Mouse (Mus musculus) intestine, embryonic 14.5 days (tissue): Measurements from ENCODE around the gene St3gal3. TPM values are rescaled to one million over a fixed set of nuclear protein-coding genes. Genes with fewer than 3 reads are reported as not detected.

Experiments
- ATAC-seq: fragments of 200-750 bp; cut with Nextera tagmentation; replicated peaks from 2 replicates; pipeline ENCODE4 v1.8.0; 2017; ENCODE audit warnings: low read depth, moderate number of reproducible peaks, moderate TSS enrichment, moderate library complexity; ENCODE audit not compliant: low FRiP score, low TSS enrichment
- DNase-seq: peaks from one replicate; pipeline ENCODE4 v3.0.0-alpha.2; 2018; ENCODE audit warnings: low spot score
- H3K27ac ChIP-seq: fragments of 300-500 bp; sonication (generic); 2 replicates; pipeline ENCODE4 v1.5.1; 2014; ENCODE audit warnings: low read depth, mild to moderate bottlenecking, control low read depth
- H3K27me3 ChIP-seq: fragments of 300-500 bp; sonication (generic); replicated peaks from 2 replicates; pipeline ENCODE4 v1.6.1; 2014; ENCODE audit warnings: low read length, control low read depth; ENCODE audit not compliant: control insufficient read depth, insufficient read depth
- H3K36me3 ChIP-seq: fragments of 300-500 bp; sonication (generic); 2 replicates; pipeline ENCODE4 v1.6.1; 2014; ENCODE audit warnings: low read length, control low read depth; ENCODE audit not compliant: control insufficient read depth, insufficient read depth
- H3K4me1 ChIP-seq: fragments of 300-500 bp; sonication (generic); replicated peaks from 2 replicates; pipeline ENCODE4 v1.6.1; 2014; ENCODE audit warnings: low read length, control low read depth, mixed read lengths; ENCODE audit not compliant: control insufficient read depth, insufficient read depth
- H3K4me2 ChIP-seq: fragments of 300-500 bp; sonication (generic); 2 replicates; pipeline ENCODE4 v1.6.1; 2014; ENCODE audit warnings: low read length
- H3K4me3 ChIP-seq: fragments of 300-500 bp; sonication (generic); 2 replicates; pipeline ENCODE4 v1.5.1; 2014; ENCODE audit warnings: low read depth, low read length, control low read depth, mixed read lengths
- H3K9ac ChIP-seq: fragments of 300-500 bp; sonication (generic); 2 replicates; pipeline ENCODE4 v1.6.1; 2014; ENCODE audit warnings: mild to moderate bottlenecking, low read length
- H3K9me3 ChIP-seq: fragments of 300-500 bp; sonication (generic); 2 replicates; pipeline ENCODE4 v1.6.1; 2016; ENCODE audit warnings: low read length, control low read depth; ENCODE audit not compliant: control insufficient read depth
- WGBS: fragments of 180-500 bp; shearing (Covaris S2); extraction: QIAGEN DNeasy Blood & Tissue Kit; methylation state at CpG from one replicate; pipeline ENCODE4 v1.1.7; 2014; 5-methylcytosine and 5-hydroxymethylcytosine counted together
- polyA plus RNA-seq: library from polyadenylated mRNA; unstranded; fragments of >200 nt; fragmentation: Nextera tagmentation; extraction: Ambion mirVana; gene quantifications from 2 replicates; pipeline ENCODE4 v1.2.1, GENCODE M21; 2014

Gene St3gal3
- polyA plus RNA-seq, 1 experiment from 2014 or later: 4.7 TPM

- H3K9me3 ChIP-seq: no peaks in the 10 kb centered on the region
- DNase-seq: no peak
- no peak overlapping the region for H3K9ac ChIP-seq
- H3K27ac ChIP-seq: no peak overlapping the region
- H3K4me3 ChIP-seq: no peak overlapping the region
- H3K4me1 ChIP-seq: no peaks in the 10 kb centered on the region
- ATAC-seq: no peak
- no peak overlapping the region for H3K4me2 ChIP-seq
- H3K27me3 ChIP-seq: no peaks in the 10 kb centered on the region
- WGBS: 84% methylated on average over 15 of the region's 15 CpGs
- H3K36me3 ChIP-seq: peaks cover 96% of the 10 kb centered on the region
Observed at GRCm38 (mm10) chr4:118156559-118156958, 21.8 kb upstream of the St3gal3 start.

DNA sequence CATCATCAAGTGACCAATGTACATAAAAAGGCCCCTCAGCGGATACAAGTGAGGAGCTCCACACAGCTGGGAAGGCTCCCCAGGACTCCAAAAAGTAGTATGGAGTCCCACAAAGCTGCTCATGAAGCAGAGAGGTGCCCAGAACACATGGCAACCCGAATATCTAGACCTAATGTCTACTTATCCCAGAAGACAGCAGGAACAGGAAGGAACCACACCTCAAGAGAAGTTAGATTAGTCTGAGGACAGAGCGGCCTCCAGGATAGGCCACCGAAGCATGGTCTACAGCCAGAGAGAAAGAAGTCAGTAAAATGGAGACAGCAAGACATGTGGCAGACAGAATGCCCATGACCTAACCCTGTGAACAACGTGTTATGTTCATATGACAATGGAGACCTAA is 20.2 kb upstream of the St3gal3 start:
- no peak overlapping the region for H3K4me3 ChIP-seq
- DNase-seq (no peak), ATAC-seq (no peak)
- no peaks in the 10 kb centered on the region for H3K27me3 ChIP-seq
- no peaks in the 10 kb centered on the region for H3K9me3 ChIP-seq
- no peak overlapping the region for H3K4me2 ChIP-seq
- no peak overlapping the region for H3K9ac ChIP-seq
- H3K36me3 ChIP-seq: peaks cover 96% of the 10 kb centered on the region
- H3K4me1 ChIP-seq: no peaks in the 10 kb centered on the region
- 92% methylated on average over 5 of the region's 5 CpGs for WGBS
- H3K27ac ChIP-seq: no peak overlapping the region

DNA sequence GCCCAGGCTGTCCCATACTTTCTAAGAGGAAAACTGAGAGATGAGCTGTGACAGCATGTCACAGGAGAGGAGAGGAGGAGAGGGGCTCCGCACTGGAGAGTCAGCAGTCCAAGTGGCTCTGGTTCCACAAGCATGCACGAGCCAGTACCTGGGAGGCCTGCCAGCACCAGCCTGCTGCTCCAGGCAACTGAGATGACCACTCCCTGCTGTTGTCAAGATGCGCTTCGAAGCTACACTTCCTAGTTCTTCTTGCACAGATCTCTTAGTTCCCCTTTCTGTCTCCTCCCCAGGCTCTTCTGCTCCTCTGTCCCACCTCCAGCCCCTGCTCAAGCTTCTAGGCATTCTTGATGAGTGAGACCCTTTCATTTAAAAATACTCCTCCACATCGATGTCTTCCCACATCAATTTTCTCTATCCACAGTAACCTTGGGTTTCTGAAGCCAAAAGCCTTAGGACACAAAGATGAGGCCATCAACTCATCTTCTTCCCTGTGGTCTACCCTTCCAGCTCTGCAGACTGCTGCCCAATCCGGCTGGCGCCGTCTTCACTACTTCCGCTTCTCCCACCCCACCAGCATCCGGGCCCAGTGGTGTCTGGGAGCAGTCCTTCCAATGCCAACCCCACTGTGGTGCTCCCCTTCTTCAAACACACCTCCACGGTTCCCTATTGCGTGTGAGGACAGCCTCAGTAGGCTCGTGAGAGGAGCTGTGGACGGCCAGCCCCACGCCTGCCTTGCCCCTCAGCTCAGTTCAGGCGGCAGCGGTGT is 17.5 kb upstream of the St3gal3 start:
- Histone ChIP-seq H3K27ac (no peak overlapping the region), H3K9me3 (no peaks in the 10 kb centered on the region), H3K27me3 (no peaks in the 10 kb centered on the region), H3K4me2 (no peak overlapping the region), H3K36me3 (peaks cover 96% of the 10 kb centered on the region), H3K9ac (no peak overlapping the region), H3K4me1 (no peaks in the 10 kb centered on the region), H3K4me3 (no peak overlapping the region)
- no peak for DNase-seq
- 94% methylated on average over 17 of the region's 17 CpGs for WGBS
- no peak for ATAC-seq

DNA sequence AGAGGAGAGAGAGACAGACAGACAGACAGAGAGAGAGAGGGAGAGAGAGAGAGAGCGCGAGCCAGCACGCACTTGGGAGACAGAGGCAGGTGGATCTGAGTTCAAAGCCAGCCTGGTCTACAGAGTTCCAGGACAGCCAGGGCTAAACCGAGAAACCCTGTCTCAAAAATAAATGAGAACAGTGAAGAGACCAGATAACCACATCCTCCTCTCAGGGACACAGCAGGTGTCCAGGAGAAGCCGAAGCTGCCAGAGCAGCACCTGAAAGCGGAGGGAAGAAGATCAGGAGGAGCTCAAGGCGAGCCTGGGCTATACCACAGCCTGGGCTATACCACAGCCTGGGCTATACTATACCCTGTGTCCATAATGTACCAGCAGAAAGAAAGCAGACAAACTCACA is 16.1 kb upstream of the St3gal3 start:
- H3K9me3 ChIP-seq: no peaks in the 10 kb centered on the region
- no peak overlapping the region for H3K4me3 ChIP-seq
- no peak overlapping the region for H3K4me2 ChIP-seq
- H3K4me1 ChIP-seq: no peaks in the 10 kb centered on the region
- 95% methylated on average over 7 of the region's 7 CpGs for WGBS
- DNase-seq: no peak
- no peak overlapping the region for H3K27ac ChIP-seq
- peaks cover 96% of the 10 kb centered on the region for H3K36me3 ChIP-seq
- no peak overlapping the region for H3K9ac ChIP-seq
- no peak for ATAC-seq
- H3K27me3 ChIP-seq: no peaks in the 10 kb centered on the region

DNA sequence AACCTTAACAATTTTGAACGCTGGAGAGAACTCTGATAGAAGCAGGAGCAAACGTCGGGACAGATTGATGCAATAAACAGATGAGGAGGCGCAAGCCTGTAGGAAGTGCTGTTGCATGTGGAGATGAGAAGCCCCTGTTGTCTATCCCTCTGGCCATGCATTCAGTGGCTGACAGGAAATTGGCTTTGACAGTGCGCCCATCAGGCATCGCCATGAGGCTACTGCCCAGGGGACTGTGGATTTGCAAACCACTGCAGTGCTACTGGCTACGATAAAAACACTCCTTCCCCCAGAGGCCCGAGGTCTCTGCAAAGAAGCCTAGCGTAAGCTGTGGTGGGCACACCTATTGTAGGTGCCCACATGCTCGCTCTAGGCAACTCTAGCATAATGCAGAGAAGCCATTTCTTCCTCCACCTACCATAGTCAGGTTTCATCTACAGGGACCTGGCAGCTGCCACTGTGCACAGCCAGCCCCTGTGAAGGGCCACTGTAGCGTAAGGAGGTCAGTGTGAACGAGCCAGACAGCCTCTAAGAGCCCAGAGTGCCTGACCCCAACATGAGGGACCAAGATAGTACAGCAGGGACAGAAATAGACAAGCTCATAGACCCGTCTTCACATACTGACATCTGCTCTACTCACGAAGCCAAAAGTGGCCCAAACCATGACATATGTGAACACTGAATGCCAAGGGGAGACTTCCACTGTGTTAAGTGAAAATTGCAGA is 15.4 kb upstream of the St3gal3 start:
- H3K4me3 ChIP-seq: no peak overlapping the region
- WGBS: 85% methylated on average over 14 of the region's 14 CpGs
- H3K36me3 ChIP-seq: peaks cover 96% of the 10 kb centered on the region
- H3K9me3 ChIP-seq: no peaks in the 10 kb centered on the region
- H3K4me1 ChIP-seq: no peaks in the 10 kb centered on the region
- no peak for ATAC-seq
- no peak overlapping the region for H3K27ac ChIP-seq
- DNase-seq: no peak
- no peak overlapping the region for H3K9ac ChIP-seq
- no peak overlapping the region for H3K4me2 ChIP-seq
- H3K27me3 ChIP-seq: no peaks in the 10 kb centered on the region

DNA sequence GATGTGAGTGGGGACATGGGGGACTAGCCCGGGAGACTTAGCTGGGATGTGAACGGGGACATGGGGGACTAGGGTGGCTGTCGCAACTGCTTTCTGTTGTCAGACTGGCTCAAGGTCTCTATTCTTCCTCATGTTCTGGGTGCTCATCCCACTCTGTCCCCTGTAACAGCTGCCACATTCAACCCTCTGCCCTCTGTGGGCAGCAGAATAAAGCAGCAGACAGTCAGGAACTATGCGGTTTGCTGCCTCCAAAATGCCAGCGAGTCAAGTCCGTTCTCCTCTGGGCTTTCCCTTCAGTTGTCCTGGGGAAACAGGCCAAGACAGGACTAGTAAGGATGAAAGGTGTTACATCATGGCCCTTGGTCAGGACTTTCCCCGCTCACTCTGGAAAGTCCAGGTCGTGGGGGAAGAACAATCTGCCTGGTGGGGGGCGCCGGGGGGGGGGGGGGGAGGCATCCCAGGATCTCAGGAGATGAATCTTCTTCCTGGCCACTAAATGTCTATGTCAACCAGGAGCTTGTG is 14.4 kb upstream of the St3gal3 start:
- no peak overlapping the region for H3K4me2 ChIP-seq
- peaks cover 97% of the 10 kb centered on the region for H3K36me3 ChIP-seq
- H3K9ac ChIP-seq: no peak overlapping the region
- no peak overlapping the region for H3K4me3 ChIP-seq
- H3K9me3 ChIP-seq: no peaks in the 10 kb centered on the region
- DNase-seq: no peak
- no peak for ATAC-seq
- 84% methylated on average over 10 of the region's 10 CpGs for WGBS
- H3K27ac ChIP-seq: no peak overlapping the region
- no peaks in the 10 kb centered on the region for H3K4me1 ChIP-seq
- no peaks in the 10 kb centered on the region for H3K27me3 ChIP-seq

DNA sequence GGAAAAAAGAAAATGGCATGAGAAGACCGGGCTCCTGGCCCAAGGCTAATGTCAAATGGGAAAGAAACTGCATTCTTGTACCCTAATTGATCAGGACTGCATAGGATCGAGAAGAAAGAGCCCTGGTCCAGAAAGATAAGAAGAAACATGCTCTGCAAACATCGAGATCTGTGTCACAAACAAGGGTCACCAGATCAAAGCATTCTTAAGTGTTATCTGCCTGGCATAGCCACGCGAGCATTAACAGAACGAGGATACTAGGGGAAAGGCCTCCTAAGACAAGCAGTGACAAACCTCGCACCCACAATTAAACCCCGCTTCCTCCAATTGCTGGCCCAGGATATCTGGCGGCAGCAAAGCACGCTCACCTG is 13.6 kb upstream of the St3gal3 start:
- no peak overlapping the region for H3K4me2 ChIP-seq
- H3K36me3 ChIP-seq: peaks cover 97% of the 10 kb centered on the region
- H3K27ac ChIP-seq: no peak overlapping the region
- DNase-seq: no peak
- no peak overlapping the region for H3K4me3 ChIP-seq
- H3K9me3 ChIP-seq: no peaks in the 10 kb centered on the region
- H3K4me1 ChIP-seq: no peaks in the 10 kb centered on the region
- no peak for ATAC-seq
- H3K27me3 ChIP-seq: no peaks in the 10 kb centered on the region
- H3K9ac ChIP-seq: no peak overlapping the region
- WGBS: 51% methylated on average over 10 of the region's 10 CpGs

GRCm38 (mm10) chr4:118147547-118148316 is 13.0 kb upstream of the St3gal3 start:
- no peak overlapping the region for H3K9ac ChIP-seq
- no peak overlapping the region for H3K4me2 ChIP-seq
- H3K9me3 ChIP-seq: no peaks in the 10 kb centered on the region
- DNase-seq (no peak), ATAC-seq (no peak)
- H3K4me1 ChIP-seq: no peaks in the 10 kb centered on the region
- H3K27me3 ChIP-seq: no peaks in the 10 kb centered on the region
- H3K4me3 ChIP-seq: no peak overlapping the region
- H3K27ac ChIP-seq: no peak overlapping the region
- H3K36me3 ChIP-seq: peaks cover 97% of the 10 kb centered on the region
- 93% methylated on average over 19 of the region's 19 CpGs for WGBS
